Mouse (Mus musculus): ENCODE data around the gene Hoxd4.

DNA sequence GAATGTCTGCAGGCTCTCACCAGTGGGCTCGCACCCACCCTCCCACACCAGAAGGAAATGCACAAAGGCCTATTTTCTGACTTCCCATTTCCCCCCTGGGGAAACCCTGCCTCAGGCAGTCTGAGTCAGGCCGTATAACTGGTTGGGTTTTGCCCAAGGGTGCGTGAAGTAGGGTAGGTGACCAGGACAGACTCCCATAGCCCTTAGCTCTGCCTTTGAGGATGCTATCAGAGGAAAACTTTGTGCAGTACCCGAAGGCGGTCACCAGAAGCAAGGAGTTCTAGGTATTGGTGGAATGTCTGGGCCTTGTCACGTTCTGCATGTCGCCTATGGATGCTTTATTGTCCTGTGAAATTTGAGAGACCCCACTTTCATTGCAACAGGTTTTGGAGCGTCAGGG, 11.2 kb downstream of the Hoxd4 start:
- no peak for TF ChIP-seq CTCF (conservative IDR thresholded peaks at IDR 0.05; ENCODE audit: insufficient read depth, insufficient read length, low read depth, low read length)
- no peak for TF ChIP-seq POLR2A (IDR thresholded peaks at IDR 0.05; ENCODE audit: low read depth, low read length)
